Mouse (Mus musculus) cerebellum, postnatal 14 days (tissue): ENCODE data around the gene Syde1.
"Not testable (repeated sequence)": the region's sequence is repeated elsewhere in the genome, so short reads cannot be mapped to it uniquely, and the experiment has no call there.

Experiments used
- DNase-seq, 2 experiments: peaks; one replicate each; pipeline ENCODE4 v3.0.0; 2021; ENCODE audit warnings: mixed read lengths in 2 of 2

Gene Syde1

GRCm38 (mm10) chr10:78591406-78592328, at the start of gene Syde1:
Syde1 (minus strand) TSS chr10:78591964.
- no peak for DNase-seq

GRCm38 (mm10) chr10:78632311-78632710, 40.5 kb upstream of the Syde1 start:
- peak; percentile 65 to 77 for DNase-seq

- DNase-seq, result peak; percentile 84 to 85
These were observed 38.4 kb upstream of the Syde1 start for GRCm38 (mm10) chr10:78630194-78630593.

GRCm38 (mm10) chr10:78623143-78623542, 31.4 kb upstream of the Syde1 start:
- DNase-seq, result not testable (repeated sequence)

- no peak for DNase-seq
These were observed 26.2 kb upstream of the Syde1 start, which contains the start of gene Olfr1357 for GRCm38 (mm10) chr10:78617974-78618373. Olfr1357 (minus strand) TSS chr10:78618074.

- no peak for DNase-seq
These were observed 15.8 kb upstream of the Syde1 start for GRCm38 (mm10) chr10:78607602-78608001.

- peak; percentile 78 for DNase-seq
These were observed 13.3 kb upstream of the Syde1 start for GRCm38 (mm10) chr10:78605080-78605479.

- DNase-seq, result no peak
These were observed 8.1 kb upstream of the Syde1 start for GRCm38 (mm10) chr10:78599865-78600264.

- DNase-seq, result no peak
These were observed 2.8 kb upstream of the Syde1 start for GRCm38 (mm10) chr10:78594566-78594965.

- no peak for DNase-seq
These were observed 2.4 kb upstream of the Syde1 start for GRCm38 (mm10) chr10:78594157-78594556.

GRCm38 (mm10) chr10:78593736-78594135, 2.0 kb upstream of the Syde1 start:
- DNase-seq, result no peak

GRCm38 (mm10) chr10:78592856-78593379, 1.2 kb upstream of the Syde1 start:
- DNase-seq, result no peak

GRCm38 (mm10) chr10:78590744-78591143, 1.0 kb downstream of the Syde1 start:
- no peak for DNase-seq

- DNase-seq, result no peak
These were observed 1.9 kb downstream of the Syde1 start for GRCm38 (mm10) chr10:78589901-78590300.

- DNase-seq, result no peak
These were observed 2.5 kb downstream of the Syde1 start for GRCm38 (mm10) chr10:78589291-78589690.

GRCm38 (mm10) chr10:78586026-78586425, 5.7 kb downstream of the Syde1 start:
- peak; percentile 64 to 66 for DNase-seq

GRCm38 (mm10) chr10:78585606-78586005, 6.2 kb downstream of the Syde1 start:
- no peak for DNase-seq

- DNase-seq, result no peak
These were observed 6.8 kb downstream of the Syde1 start for GRCm38 (mm10) chr10:78584996-78585395.

GRCm38 (mm10) chr10:78583939-78584338, 7.8 kb downstream of the Syde1 start:
- DNase-seq, result no peak

GRCm38 (mm10) chr10:78583347-78583746, 8.4 kb downstream of the Syde1 start:
- no peak for DNase-seq

- no peak for DNase-seq
These were observed 10.6 kb downstream of the Syde1 start for GRCm38 (mm10) chr10:78581121-78581520.

GRCm38 (mm10) chr10:78578204-78578603, 13.6 kb downstream of the Syde1 start:
- no peak for DNase-seq

- peak; percentile 34 to 47 for DNase-seq
These were observed 15.2 kb downstream of the Syde1 start for GRCm38 (mm10) chr10:78576435-78577184.
